Mouse (Mus musculus) frontal cortex, postnatal 25 days (tissue): ENCODE data around the gene Asic2.

Source experiments
- DNase-seq, 2 experiments: peaks; one replicate each; pipeline ENCODE4 v3.0.0; 2022; ENCODE audit warnings: low spot score in 2 of 2

Asic2 gene

GRCm38 (mm10) chr11:81737777-81738176 is 230.5 kb downstream of the Asic2 start:
- DNase-seq, result no peak

GRCm38 (mm10) chr11:81722071-81722470 is 246.2 kb downstream of the Asic2 start:
- DNase-seq, result no peak

- no peak for DNase-seq
These were observed 253.5 kb downstream of the Asic2 start for GRCm38 (mm10) chr11:81714801-81715200.

- no peak for DNase-seq
These were observed 261.3 kb downstream of the Asic2 start for GRCm38 (mm10) chr11:81706996-81707395.

GRCm38 (mm10) chr11:81698008-81698407 is 270.2 kb downstream of the Asic2 start:
- DNase-seq, result no peak

- DNase-seq, result no peak
These were observed 272.8 kb downstream of the Asic2 start for GRCm38 (mm10) chr11:81695501-81695900.

GRCm38 (mm10) chr11:81680511-81680910 is 287.7 kb downstream of the Asic2 start:
- no peak for DNase-seq

GRCm38 (mm10) chr11:81671724-81672123 is 296.5 kb downstream of the Asic2 start:
- DNase-seq, result no peak

GRCm38 (mm10) chr11:81670436-81670835 is 297.8 kb downstream of the Asic2 start:
- peak in 1 of 2 experiments; percentile 12 for DNase-seq

GRCm38 (mm10) chr11:81658850-81659249 is 309.4 kb downstream of the Asic2 start:
- no peak for DNase-seq

- no peak for DNase-seq
These were observed 311.1 kb downstream of the Asic2 start for GRCm38 (mm10) chr11:81657121-81657520.

- no peak for DNase-seq
These were observed 320.4 kb downstream of the Asic2 start for GRCm38 (mm10) chr11:81647828-81648227.

- DNase-seq, result no peak
These were observed 322.7 kb downstream of the Asic2 start for GRCm38 (mm10) chr11:81645549-81645948.

- no peak for DNase-seq
These were observed 331.9 kb downstream of the Asic2 start for GRCm38 (mm10) chr11:81636356-81636755.

GRCm38 (mm10) chr11:81634360-81635350 is 333.6 kb downstream of the Asic2 start:
- DNase-seq, result peak; percentile 28 to 42

- DNase-seq, result no peak
These were observed 343.1 kb downstream of the Asic2 start for GRCm38 (mm10) chr11:81625199-81625598.

GRCm38 (mm10) chr11:81620516-81620915 is 347.7 kb downstream of the Asic2 start:
- DNase-seq, result no peak

GRCm38 (mm10) chr11:81616437-81616836 is 351.8 kb downstream of the Asic2 start:
- DNase-seq, result no peak

GRCm38 (mm10) chr11:81613869-81614620 is 354.2 kb downstream of the Asic2 start:
- no peak for DNase-seq

- DNase-seq, result peak; percentile 82 to 87
These were observed 355.3 kb downstream of the Asic2 start for GRCm38 (mm10) chr11:81612798-81613540.

GRCm38 (mm10) chr11:81611948-81612797 is 356.1 kb downstream of the Asic2 start:
- peak; percentile 24 to 25 for DNase-seq
